Mouse (Mus musculus) heart, embryonic 11.5 days (tissue): ENCODE measurements around the gene Cdh18. TPM values are rescaled to one million over a fixed set of nuclear protein-coding genes. Genes with fewer than 3 reads are reported as not detected.

ENCODE experiments used
- ATAC-seq: fragments of 200-750 bp; cut with Nextera tagmentation; replicated peaks from 2 replicates; pipeline ENCODE4 v1.8.0; 2017; ENCODE audit warnings: moderate library complexity; ENCODE audit not compliant: insufficient number of reproducible peaks, low FRiP score, low TSS enrichment
- H3K27ac ChIP-seq: fragments of 300-500 bp; sonication (generic); 2 replicates; pipeline ENCODE4 v1.5.1; 2014; ENCODE audit warnings: mild to moderate bottlenecking, low read depth, low read length
- H3K27me3 ChIP-seq: fragments of 300-500 bp; sonication (generic); 2 replicates; pipeline ENCODE4 v1.6.1; 2014; ENCODE audit warnings: mild to moderate bottlenecking, low read length, mixed read lengths; ENCODE audit not compliant: control insufficient read depth, insufficient read depth
- H3K36me3 ChIP-seq: fragments of 300-500 bp; sonication (generic); 2 replicates; pipeline ENCODE4 v1.6.1; 2014; ENCODE audit warnings: mild to moderate bottlenecking, low read length, moderate library complexity, mixed read lengths; ENCODE audit not compliant: control insufficient read depth, insufficient read depth
- H3K4me1 ChIP-seq: fragments of 300-500 bp; sonication (generic); 2 replicates; pipeline ENCODE4 v1.6.1; 2014; ENCODE audit warnings: low read length; ENCODE audit not compliant: control insufficient read depth, insufficient read depth
- H3K4me2 ChIP-seq: fragments of 300-500 bp; sonication (generic); 2 replicates; pipeline ENCODE4 v1.6.1; 2014; ENCODE audit warnings: mild to moderate bottlenecking, moderate library complexity
- H3K4me3 ChIP-seq: fragments of 300-500 bp; sonication (generic); 2 replicates; pipeline ENCODE4 v1.5.1; 2014; ENCODE audit warnings: low read depth, low read length
- H3K9ac ChIP-seq: fragments of 300-500 bp; sonication (generic); 2 replicates; pipeline ENCODE4 v1.6.1; 2014; ENCODE audit warnings: mild to moderate bottlenecking, low read depth, low read length, moderate library complexity
- H3K9me3 ChIP-seq: fragments of 300-500 bp; sonication (generic); replicated peaks from 2 replicates; pipeline ENCODE4 v1.6.1; 2016; ENCODE audit warnings: low read length; ENCODE audit not compliant: control insufficient read depth
- WGBS: fragments of 180-500 bp; shearing (Covaris S2); extraction: QIAGEN DNeasy Blood & Tissue Kit; methylation state at CpG from one replicate; pipeline ENCODE4 v1.1.7; 2014; ENCODE audit not compliant: insufficient replicate concordance; 5-methylcytosine and 5-hydroxymethylcytosine counted together
- polyA plus RNA-seq: library from polyadenylated mRNA; unstranded; fragments of >200 nt; fragmentation: Nextera tagmentation; extraction: Ambion mirVana; gene quantifications from 2 replicates; pipeline ENCODE4 v1.2.1, GENCODE M21; 2014

Gene Cdh18
- polyA plus RNA-seq, 1 experiment from 2014 or later, result 0.17 TPM

GRCm38 (mm10) chr15:23470527-23471475 is 922.0 kb downstream of the Cdh18 start:
- no peaks in the 10 kb centered on the region for H3K4me1 ChIP-seq
- no peaks in the 10 kb centered on the region for H3K36me3 ChIP-seq
- no peaks in the 10 kb centered on the region for H3K9me3 ChIP-seq
- H3K4me3 ChIP-seq, result no peak overlapping the region
- H3K27me3 ChIP-seq, result no peaks in the 10 kb centered on the region
- no peak for ATAC-seq
- no peak overlapping the region for H3K9ac ChIP-seq
- 76% methylated on average over 7 of the region's 7 CpGs for WGBS
- H3K4me2 ChIP-seq, result no peak overlapping the region
- no peak overlapping the region for H3K27ac ChIP-seq

DNA sequence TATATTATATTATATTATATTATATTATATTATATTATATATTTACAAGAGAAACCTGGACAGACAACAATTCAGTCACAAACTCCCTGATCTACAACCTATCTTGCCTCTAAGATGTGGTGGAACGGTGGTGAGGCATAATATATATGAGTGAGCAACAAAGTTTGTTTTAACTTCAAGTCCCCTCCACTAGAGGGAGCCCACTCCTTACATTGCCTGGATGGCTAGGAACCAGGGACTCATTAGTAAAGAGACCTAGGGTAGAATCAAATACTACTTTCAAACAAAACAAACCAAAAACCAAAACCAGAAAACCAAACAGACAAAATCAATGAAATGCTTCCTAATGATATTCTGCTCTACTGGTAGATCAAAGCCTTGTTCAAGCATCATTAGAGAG is 937.5 kb downstream of the Cdh18 start:
- ATAC-seq, result no peak
- no peaks in the 10 kb centered on the region for H3K4me1 ChIP-seq
- no peaks in the 10 kb centered on the region for H3K27me3 ChIP-seq
- no peaks in the 10 kb centered on the region for H3K9me3 ChIP-seq
- H3K9ac ChIP-seq, result no peak overlapping the region
- H3K27ac ChIP-seq, result no peak overlapping the region
- H3K4me3 ChIP-seq, result no peak overlapping the region
- no peak overlapping the region for H3K4me2 ChIP-seq
- no peaks in the 10 kb centered on the region for H3K36me3 ChIP-seq
- 44% methylated on average over 1 of the region's 1 CpGs for WGBS

DNA sequence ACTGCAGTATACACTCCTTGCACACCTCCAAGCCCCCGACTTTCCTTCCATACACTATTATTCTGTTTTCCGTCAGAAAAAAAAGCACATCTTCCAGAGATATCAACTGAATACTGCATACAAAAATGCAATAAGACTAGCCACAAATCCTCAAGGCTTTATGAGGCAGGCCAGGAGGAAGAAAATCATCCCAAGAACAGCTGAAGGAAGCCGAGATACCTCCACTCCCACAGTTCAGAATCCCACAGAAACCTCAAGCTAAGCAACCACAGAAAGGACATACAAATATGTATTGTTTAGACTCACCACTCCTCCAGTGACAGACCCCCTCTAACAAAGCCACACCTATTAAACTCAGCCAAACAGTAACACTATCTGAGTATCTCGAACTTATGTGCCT is 957.7 kb downstream of the Cdh18 start:
- no peaks in the 10 kb centered on the region for H3K4me1 ChIP-seq
- 71% methylated on average over 4 of the region's 4 CpGs for WGBS
- H3K4me3 ChIP-seq, result no peak overlapping the region
- ATAC-seq, result no peak
- no peaks in the 10 kb centered on the region for H3K9me3 ChIP-seq
- no peak overlapping the region for H3K9ac ChIP-seq
- no peak overlapping the region for H3K4me2 ChIP-seq
- no peaks in the 10 kb centered on the region for H3K27me3 ChIP-seq
- no peak overlapping the region for H3K27ac ChIP-seq
- H3K36me3 ChIP-seq, result no peaks in the 10 kb centered on the region

- ATAC-seq, result no peak
- no peak overlapping the region for H3K4me2 ChIP-seq
- no peaks in the 10 kb centered on the region for H3K27me3 ChIP-seq
- H3K9me3 ChIP-seq, result no peaks in the 10 kb centered on the region
- H3K9ac ChIP-seq, result no peak overlapping the region
- no peaks in the 10 kb centered on the region for H3K36me3 ChIP-seq
- H3K27ac ChIP-seq, result no peak overlapping the region
- no peaks in the 10 kb centered on the region for H3K4me1 ChIP-seq
- no peak overlapping the region for H3K4me3 ChIP-seq
- 47% methylated on average over 2 of the region's 2 CpGs for WGBS
Observed at GRCm38 (mm10) chr15:23509694-23510093, 960.9 kb downstream of the Cdh18 start.

- Histone ChIP-seq H3K4me2 (no peak overlapping the region), H3K9me3 (no peaks in the 10 kb centered on the region), H3K9ac (no peak overlapping the region), H3K36me3 (no peaks in the 10 kb centered on the region), H3K27ac (no peak overlapping the region), H3K4me3 (no peak overlapping the region), H3K27me3 (no peaks in the 10 kb centered on the region), H3K4me1 (no peaks in the 10 kb centered on the region)
- ATAC-seq, result no peak
- WGBS, result 90% methylated on average over 3 of the region's 3 CpGs
Observed at GRCm38 (mm10) chr15:23515786-23516185, 967.0 kb downstream of the Cdh18 start.

DNA sequence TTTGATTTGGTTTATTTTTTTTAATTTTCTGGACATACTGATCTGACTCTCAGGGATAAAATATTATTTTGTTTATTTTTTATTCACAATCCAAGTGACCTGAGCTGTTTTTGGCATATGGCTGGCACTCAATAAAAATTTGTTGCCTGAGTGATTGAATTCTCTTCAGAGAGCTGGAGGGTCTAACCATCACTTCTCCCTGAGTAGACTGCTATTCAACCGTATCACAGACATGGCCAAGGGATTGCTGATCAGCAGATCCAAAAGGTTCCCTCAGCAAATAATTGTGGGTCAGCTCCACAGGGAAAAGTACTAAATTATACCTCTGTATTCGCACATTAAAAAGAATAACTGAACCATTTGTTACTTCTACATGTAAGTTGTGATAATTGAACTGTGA is 969.3 kb downstream of the Cdh18 start:
- H3K36me3 ChIP-seq, result no peaks in the 10 kb centered on the region
- H3K4me3 ChIP-seq, result no peak overlapping the region
- no peak overlapping the region for H3K27ac ChIP-seq
- H3K9me3 ChIP-seq, result no peaks in the 10 kb centered on the region
- no peak for ATAC-seq
- no peak overlapping the region for H3K9ac ChIP-seq
- no peaks in the 10 kb centered on the region for H3K27me3 ChIP-seq
- H3K4me1 ChIP-seq, result no peaks in the 10 kb centered on the region
- no peak overlapping the region for H3K4me2 ChIP-seq
- 77% methylated on average over 2 of the region's 2 CpGs for WGBS
